Mouse (Mus musculus) frontal cortex, adult (tissue): Measurements from ENCODE around the gene Spsb1.

ENCODE experiments used
- ATAC-seq: cut with Nextera tagmentation; 2 replicates; pipeline ENCODE4 v1.9.2; 2017; ENCODE audit warnings: mild to moderate bottlenecking, moderate library complexity, mixed read lengths; ENCODE audit not compliant: low TSS enrichment

Spsb1 gene

DNA sequence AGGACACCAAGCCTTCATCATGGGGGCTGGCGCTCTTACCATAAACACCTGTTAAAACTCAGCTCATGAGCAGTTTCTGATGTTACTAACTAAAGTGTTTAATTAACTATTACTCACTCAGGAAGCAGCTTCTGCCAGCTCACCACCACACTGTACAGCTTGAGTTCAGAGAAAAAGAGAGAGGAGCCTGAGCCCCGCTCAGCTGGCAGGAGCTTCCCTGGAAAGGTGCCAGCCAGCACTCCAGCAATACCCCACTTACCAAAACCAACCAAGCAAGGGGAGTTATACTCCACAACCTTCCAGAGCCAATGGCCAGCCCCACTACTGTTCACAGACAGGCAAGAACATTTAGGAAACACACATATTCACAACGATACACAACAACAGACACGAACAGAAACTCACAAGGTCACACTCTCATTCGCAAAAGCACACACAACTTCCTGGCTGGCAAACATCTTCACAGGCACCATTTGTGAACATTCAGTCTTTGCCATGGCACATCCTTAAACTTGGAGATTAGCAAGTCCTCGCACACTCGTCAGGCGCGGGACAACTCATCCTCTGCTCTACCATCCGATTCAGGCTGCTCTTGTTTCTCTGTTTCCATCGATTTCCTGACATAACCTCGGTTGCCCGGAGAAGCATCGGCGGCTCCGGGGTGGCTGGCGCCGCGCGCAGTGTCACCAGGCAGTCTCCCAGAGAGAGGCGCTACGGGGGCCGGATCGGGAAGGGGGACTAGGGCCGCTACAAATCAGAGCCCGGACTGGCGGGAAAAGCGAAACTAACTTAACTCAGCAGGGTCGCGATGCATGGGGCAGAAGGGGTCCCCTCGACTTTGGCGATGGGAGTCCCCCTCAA is 992 bp downstream of the Spsb1 start:
- ATAC-seq: no peak

DNA sequence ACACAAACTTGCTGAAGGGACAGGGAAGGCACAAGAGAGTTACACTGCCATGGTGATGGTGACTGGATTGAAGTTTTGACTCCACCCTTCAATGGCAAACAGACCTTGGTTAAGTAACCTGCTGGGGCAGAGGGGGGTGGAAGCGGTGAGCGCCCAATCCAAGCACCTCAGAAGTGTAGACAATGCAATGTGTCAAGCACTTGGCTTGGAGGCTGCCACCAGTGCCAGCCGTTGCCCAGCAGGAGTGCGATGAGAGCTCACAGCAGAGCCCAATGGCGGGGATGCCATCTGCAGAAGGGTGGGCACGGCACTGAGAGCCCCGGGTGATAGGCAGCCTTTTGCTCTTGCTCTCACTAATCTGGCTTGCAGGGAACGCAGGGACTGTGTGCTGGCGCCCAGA is 2.6 kb downstream of the Spsb1 start:
- no peak for ATAC-seq

DNA sequence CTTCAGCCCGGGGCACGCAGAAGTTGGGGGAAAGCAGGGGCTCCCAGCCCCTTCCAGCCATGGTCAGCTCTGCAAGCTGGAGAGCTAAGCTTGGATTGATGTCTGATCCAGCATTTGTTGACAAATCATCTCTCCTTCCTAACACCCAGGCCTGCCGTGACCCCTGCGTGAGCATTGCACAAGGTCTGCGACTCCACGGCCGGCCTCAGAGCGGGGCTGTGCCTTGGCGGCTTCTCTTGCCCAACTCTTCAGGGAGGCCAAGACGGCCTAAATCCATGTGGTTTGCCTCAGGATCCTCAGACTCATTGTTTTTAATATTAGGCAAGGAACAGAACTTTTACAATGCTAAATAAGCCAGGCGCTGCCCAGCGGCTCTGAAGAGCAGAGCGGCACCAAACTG is 3.6 kb downstream of the Spsb1 start:
- no peak for ATAC-seq

DNA sequence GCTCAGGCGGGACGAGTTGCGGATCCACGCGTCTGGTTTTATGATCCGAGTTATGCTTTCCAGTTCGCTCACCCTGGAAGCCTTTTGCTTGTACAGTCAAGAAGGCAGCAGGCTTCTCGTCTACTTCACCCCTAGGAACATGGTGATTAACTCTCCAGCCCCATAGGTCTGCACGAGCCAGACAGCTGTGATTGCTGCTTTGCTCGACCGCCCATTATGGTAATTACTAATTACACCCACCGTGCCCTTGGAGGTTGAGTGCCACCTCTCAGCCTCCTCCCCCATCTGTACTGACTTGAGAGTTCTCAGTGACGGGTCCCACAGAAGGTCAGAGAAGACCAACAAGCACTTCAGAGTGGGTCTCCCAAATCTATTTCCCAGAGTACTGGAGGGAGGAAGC is 5.2 kb downstream of the Spsb1 start:
- no peak for ATAC-seq

DNA sequence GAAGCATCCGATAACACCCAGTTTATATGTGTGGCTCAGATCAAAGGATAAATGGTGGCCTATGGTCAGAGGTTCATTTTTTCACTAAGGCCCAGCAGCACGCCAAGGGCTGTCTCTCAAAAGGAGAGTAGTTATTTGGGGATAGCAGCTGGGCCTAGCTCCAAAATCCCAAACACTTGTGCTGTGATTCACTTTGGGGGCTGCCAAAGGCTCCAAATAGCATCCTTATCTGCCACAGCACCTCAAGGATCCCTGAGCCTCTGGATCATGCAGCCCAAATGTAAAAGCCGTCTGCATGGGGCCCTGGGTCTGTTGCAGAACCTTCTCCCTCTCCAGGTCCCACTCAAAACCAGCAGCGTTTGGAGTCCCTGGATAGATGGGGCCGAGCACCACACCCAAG is 6.7 kb downstream of the Spsb1 start:
- peak; percentile 64 for ATAC-seq

DNA sequence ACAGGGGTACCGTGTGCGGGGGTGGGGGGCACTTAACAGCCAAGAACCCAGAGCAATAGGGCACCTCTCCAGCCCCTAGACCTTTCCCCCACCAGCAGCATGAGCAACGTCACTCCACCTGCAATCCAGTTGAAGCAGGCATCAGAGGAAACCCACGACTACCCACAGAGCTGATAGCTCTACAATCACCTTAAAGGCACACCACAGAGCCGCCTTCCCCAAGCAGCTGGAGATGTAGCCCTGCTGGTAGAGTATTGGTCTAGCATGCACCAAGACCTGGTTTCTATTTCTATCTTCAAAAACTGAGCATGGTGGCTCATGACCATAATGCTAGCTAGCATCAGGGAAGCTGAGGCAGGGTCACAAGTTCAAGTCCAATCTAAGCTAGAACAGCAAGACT is 7.4 kb downstream of the Spsb1 start:
- ATAC-seq: no peak

DNA sequence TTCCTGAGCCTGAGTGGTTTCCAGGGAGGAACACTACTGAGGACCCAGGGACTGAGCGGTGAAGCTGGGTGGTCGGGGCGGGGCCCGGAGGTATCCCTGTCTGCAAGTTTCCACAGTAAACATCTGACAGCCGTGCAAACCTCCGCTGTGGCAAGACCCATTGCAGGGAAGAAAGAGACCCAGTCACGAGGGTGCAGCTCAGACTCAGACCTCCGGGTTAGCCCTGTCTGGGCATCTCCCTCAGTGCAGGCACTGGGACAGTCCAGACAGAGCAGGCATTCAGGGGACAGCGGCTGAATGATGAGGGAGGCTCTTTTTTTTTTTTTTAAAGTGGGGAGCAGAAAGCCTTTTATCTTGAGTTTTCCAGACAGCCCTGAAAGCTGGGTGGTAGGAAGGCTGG is 9.6 kb downstream of the Spsb1 start:
- ATAC-seq: no peak

DNA sequence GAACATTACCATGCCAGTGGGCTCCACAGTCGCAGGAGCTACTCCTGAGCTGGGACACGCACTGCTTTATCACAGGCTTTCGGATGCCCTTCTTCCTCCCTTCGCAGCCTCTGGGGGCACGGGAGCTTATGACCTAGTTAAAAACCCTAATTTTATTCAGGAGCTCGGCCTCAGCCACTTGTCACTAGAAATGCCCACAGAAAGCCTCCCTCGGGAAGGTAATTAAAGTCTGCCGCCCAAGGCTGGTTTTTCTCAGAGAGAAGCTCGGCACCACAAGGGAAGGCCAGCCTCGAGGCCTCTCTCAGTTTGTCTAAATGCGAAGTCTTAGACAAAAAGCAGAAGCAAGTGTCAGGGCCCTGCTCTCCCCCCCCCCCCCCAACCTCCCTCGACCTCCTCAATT is 10.6 kb downstream of the Spsb1 start:
- no peak for ATAC-seq

DNA sequence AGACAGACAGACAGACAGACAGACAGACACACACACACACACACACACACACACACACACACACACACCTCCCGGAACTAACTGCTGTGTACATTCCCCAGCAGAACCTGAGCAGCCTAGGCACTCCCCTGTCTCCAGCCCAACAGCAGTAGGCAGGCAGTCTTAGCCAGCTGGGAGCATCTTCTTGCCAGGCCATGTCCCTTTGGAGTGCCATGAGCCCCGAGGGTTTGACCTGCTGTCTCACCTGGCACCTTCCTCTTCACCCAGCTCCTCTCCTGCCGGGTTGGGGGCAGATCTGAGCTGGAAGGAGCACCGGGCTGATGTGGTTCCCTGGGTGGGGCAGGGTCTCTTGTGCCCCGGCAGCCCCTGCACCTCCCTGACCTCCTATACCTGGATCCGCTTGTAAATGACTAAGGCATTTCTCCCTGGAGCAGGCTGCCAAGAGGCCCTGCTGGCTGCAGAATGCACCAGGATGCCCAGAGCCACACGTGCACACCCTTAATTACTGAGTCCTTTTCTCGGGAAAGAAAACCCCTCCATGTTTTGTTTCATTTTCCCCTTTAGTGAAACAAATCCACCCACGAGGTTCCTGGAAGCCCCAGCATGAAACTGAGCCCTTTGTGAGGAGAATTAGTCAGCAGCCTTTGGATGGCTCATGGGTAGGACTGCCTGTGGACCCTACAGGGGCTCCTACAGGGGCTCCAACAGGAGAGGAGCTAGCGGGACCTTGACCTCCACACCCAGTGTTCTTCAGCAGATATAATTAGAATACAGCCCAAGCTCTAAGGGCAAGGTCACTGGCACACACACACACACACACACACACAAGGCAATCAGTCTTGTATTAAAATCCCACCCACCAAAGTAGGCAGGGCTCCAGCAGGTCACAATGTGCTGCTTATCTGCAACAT is 11.8 kb downstream of the Spsb1 start:
- no peak for ATAC-seq

DNA sequence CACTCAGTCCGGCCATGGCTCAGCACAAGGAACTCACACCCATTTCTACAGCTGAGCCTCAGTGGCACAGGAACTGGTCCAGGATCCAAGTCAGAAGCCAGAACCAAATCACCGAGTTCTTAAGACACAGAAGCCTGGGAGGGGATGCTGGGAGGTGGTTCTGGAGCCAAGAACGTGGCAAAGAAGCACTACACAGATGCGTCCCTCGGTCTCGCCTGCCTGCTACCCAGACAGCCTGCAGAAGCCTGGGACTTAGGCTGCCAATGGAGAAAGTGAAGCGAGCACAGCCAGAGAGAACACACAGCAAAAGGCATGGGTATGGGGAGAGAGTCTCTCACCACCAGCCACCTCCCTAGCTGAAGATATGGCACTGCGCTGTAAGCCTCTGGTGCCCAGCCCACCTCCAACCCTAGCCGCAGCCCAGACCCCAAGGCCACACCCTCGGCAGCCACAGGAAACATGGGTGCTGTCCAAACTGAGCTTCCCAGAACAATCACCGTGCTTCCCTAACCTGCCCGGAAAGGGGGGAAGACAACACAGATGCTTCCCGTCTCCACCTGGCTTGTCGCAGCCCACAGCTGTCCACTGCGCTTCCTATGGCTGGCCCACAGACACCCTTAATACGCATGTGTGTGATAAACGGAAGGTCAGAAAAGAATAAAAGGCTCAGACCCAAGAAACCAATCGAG is 13.6 kb downstream of the Spsb1 start:
- 0 out of 2 replicates have a peak, but pooled peaks have one; percentile 17 for ATAC-seq

DNA sequence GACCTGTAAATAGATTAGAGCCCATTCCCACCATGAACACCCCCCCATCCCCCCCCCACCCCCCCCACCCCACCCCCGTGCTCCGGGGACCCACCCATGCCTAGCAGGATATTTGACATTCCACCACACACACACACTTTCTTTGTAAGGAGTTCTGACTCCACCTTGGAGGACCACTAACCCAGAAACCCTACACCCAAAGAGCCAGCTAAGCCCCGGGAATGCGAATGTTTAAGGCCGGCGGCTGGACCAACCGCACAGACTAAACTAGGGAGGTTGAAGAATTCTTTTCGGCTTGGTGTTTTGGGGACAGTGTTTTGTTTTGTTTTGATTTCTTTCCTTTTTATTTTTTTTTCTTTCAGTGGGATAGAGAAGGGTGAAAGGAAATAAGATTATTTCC is 16.1 kb downstream of the Spsb1 start:
- ATAC-seq: no peak

DNA sequence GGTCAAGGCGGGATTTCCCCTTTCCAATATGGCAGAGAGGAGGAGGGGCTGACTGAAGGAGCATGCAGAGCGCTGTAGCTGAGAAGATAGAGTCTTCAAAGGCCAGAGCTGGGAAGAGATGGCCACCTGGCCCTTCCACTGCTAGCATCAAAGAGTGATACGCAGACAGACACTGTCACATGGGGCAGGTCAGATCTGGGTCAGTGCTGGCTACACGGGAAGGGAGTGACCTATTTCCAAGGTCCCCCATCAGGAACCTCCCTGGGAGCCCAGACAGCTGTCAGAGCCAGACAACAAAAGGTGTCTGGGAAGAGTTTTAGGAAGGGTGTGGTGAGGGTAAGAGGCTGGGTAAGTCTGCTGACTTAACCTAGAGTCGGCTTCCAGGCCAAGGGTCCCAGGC is 17.9 kb downstream of the Spsb1 start:
- no peak for ATAC-seq

DNA sequence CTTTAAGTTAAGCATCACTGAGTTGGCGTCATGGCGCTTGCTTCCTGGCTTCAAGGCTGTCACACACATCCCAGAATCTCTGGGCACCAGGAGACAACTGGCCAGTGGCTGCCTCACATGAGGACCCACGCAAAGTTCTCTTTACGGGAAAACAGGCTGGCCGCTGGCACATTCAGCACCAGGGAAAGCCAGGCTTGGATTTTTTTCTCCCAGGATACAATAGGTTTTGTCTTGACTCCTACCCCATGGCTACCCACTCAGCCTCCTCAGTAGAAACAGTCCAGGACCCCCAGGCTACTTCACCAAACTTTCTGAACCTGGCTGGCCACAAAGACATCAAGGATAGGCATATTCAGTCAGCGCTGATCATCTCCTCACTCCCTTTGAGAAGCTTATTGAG is 19.4 kb downstream of the Spsb1 start:
- no peak for ATAC-seq

DNA sequence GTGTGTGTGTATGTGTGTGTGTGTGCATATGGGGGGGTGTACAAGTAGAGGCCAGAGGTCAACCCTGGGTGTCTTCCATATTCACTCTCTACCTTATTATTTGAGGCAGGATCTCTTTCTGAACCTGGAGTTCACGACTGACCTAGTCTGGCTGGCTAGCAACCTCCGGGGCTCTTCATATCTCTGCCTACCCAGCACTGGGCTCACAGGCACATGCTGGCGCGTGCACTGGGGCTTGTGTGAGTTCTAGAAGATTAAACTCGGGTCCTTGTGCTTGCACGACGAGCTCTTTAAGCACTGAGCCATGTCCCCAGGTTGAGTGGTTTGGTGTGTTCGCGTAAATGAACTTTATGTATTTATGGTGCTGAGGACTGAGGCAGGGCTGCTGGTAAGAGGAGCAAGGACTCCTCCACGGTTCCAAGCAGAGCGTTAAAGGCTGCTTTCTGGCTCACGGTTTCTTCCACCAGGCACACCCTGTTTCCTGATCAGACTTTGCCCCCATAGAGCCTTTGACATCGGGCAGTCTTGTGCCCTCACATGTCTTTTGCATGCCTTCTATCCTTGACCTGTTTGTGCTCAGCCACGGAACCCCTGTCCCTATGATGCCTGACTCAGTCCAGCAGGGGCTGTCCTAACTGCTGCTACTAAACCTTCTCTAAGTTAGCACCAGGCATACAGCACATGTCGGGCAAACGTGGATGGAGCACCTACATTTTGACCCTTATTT is 21.2 kb downstream of the Spsb1 start:
- ATAC-seq: no peak

DNA sequence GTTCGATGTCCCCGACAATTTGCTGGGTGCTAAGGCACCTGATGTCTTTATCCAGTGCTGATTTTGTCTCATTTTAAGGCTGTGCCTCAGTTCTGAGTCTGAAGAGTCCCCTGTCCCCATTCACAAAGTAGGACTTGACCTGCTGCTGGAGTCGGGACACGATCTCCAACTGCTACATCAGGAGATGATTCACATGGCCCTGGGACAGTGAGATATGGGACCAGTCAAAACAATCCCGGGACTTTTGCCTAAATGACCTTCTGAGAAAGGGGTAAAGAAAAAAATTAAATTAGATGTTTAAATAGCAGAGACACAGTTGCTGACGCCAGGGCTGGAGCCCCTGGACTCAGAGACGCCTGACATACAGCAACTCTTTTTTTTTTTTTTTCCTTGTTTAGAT is 21.8 kb downstream of the Spsb1 start:
- ATAC-seq: no peak

DNA sequence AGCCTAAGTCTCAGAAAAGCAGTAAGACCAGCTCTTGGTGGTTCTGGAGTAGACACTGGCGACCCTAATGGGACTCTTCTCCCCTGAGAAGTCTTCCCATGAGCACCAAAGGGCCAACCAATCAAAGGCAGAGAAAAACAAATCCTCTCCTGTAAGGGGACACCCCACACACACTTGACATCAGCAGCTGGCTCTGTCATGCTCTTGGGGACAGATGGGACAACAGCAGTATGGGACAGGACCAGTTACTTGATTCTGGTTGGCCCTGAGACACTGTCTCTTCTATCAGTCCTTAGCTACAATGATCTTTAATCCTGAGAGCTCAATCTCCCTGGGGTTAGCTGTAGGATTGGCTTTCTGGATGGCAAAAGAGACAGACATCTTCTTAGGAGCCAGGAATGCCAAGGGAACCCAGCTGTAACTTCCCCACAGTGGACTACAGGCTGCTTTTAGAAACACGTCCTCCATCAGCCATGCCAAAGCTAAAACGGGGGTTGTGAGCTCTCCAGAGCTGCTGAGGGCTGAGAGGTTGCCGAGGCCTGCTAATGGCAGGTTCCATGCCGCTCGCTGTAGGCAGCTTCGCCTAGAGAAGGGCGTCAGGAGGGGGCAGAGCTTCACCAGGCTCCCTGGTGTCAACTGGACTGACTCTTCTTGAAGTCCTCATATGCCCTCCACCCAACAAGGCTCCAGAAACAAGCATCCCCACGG is 22.6 kb downstream of the Spsb1 start:
- no peak for ATAC-seq

DNA sequence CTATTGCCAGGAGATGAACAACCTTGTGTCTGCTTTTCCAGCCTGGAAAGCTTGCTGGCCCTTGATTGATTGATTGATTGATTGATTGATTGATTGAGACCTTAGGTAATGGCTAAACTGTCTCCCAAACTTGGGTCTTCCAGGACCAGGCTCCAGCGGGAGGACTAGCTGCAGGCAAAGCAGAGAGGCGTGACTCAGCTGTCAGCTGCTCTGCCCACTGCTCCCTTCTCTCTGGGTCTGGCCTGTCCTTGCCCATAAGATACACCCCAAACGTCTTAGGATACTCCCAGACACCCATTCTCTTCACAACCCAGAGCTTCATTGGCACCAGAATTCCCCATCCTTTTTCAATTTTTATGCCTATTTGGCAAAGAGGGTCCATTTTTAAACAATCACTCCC is 24.1 kb downstream of the Spsb1 start:
- no peak for ATAC-seq

DNA sequence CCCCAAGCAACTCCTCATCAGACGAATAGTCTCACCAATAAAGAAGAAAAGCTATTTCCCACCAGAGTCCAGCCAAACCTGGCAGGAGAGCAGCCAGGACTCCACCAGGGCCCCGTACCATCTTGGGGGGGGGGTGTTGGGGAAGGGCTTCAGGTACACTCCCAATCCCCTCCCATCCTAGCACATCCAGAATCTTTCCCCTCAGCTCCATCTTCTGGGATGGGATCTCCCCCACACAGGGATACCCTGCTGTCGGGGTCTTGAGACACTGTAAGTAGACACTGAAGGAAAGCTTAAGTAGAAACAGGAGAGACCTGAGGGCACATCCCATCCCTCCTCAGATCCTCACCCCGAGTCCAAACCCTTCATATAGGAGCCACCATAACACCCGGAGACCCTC is 31.8 kb downstream of the Spsb1 start:
- no peak for ATAC-seq

DNA sequence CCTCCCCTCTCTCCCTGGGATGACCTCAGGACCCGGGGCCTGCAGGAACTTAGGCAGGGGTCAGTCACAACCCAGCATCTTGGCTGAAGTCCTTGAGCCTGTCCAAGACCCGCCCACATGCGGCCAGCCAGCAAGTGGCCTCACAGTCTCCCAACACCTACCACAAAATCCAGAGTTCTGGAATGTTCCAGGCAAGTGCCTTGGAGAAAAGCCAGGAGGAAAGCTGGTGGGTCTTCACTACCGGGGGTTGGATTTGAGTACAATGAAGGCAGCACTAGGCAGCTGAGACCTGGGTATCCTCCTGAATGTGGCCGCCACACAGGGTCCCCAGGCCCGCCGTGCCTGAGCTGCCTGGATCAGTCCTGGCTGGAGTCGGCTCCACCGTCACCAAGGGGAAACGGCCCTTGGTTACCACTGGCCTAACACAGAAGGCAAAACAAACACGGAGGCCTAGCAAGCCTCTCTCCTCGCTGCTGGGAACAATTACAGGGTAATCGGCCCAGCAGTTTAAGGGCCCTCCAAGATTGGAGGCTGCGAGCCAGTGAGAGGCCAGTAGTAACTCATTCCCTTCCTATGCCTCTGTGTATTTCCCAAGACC is 32.6 kb downstream of the Spsb1 start:
- ATAC-seq: no peak

DNA sequence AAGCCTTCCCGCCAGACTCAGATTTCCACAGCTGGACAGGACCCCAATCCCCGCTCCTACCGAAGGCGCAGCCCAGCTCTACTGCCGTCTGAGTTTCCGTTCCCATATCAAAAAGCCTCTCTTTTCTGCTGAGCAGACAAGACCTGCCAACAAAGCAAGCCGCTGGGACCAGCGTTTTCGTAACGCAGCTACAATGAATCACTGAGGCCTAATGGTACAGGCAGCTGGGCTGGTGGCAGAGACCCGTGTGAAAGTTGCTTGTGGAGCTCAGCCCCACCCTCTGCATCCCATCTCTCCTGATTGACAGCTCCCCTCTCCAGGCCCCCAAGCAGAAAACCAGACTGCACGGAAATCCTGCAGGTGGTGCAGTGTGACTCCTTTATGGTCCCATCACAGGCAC is 34.0 kb downstream of the Spsb1 start:
- no peak for ATAC-seq
